Mouse (Mus musculus) Muller cell, postnatal 12 days (primary cell): ENCODE data around the gene Arhgap8.
"Not testable (repeated sequence)": the region's sequence is repeated elsewhere in the genome, so short reads cannot be mapped to it uniquely, and the experiment has no call there.

Experiments
- DNase-seq: peaks from one replicate; pipeline ENCODE4 v3.0.0-alpha.2; 2015; ENCODE audit errors: inconsistent ontology term

Arhgap8 gene

DNA sequence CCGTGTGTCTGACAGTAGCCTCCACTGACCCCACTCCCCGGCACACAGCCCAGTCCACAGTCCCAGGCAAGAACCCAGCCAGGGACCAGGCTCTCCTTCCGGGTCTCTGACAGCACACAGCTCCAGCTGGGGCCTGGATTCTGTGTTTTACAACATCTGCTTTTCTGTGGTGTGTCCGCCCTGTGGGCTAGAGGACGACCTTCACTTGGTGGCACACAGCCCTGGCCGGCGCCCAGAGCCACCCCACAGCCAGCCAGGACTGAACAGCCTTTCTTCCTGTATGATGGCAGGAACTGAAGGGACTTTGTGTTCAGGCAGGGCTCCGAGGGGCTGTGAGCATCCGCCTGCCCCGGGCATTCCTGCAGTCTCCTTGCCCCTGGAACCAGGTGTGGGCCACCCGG lies 22.2 kb upstream of the Arhgap8 start:
- DNase-seq, result peak; percentile 47

DNA sequence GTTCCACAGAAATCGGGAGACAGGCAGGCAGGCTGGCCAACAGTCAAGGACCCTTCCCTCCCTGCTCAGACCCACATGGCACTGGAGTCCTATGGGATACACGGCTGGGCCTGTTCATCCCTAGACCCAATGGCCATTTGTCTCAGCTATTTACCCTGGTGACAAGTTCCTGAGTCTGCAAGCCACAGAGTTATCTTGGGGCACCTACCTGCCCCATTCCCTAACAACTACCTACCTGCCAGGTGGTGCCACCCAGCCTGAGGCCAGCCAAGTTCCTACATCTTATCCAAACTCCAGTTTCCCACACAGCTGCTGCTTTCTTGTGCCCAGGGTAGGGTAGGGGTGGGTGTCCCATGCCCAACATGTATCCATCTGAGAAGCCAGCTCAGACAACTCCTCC lies 21.7 kb upstream of the Arhgap8 start:
- DNase-seq, result no peak

- no peak for DNase-seq
These were observed 19.6 kb upstream of the Arhgap8 start for GRCm38 (mm10) chr15:84700147-84700794.

DNA sequence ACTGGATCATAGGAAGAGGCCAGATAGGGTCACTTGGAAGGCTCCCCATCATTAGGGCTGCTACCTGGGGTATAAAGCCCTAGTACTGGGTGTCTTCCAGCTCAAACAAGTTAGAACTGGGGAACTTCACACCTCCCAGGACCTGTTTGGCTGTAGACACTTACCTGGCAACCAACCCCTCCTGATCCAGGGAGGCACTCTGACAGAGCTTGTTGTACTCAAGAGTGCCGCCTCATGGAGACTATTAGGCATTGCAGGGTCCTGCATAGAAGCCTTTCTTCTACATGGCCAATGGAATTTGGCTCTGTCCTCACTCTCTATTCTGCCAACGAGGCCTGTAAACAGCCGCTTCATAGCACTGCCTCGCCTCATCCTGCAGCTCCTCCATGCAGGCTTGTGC lies 17.9 kb upstream of the Arhgap8 start:
- DNase-seq, result peak; percentile 50

GRCm38 (mm10) chr15:84702391-84703345 lies 17.2 kb upstream of the Arhgap8 start:
- peak; percentile 5 for DNase-seq

GRCm38 (mm10) chr15:84703992-84704391 lies 15.9 kb upstream of the Arhgap8 start:
- no peak for DNase-seq

- no peak for DNase-seq
These were observed 14.4 kb upstream of the Arhgap8 start for GRCm38 (mm10) chr15:84705351-84705901.

- no peak for DNase-seq
These were observed 12.8 kb upstream of the Arhgap8 start for GRCm38 (mm10) chr15:84706983-84707619.

- peak; percentile 38 for DNase-seq
These were observed 7.1 kb upstream of the Arhgap8 start for GRCm38 (mm10) chr15:84712566-84713405.

GRCm38 (mm10) chr15:84714730-84715129 lies 5.1 kb upstream of the Arhgap8 start:
- peak; percentile 86 for DNase-seq

- DNase-seq, result no peak
These were observed 4.7 kb upstream of the Arhgap8 start for GRCm38 (mm10) chr15:84715132-84715531.

- DNase-seq, result peak; percentile 14
These were observed 2.1 kb upstream of the Arhgap8 start for GRCm38 (mm10) chr15:84717570-84718270.

DNA sequence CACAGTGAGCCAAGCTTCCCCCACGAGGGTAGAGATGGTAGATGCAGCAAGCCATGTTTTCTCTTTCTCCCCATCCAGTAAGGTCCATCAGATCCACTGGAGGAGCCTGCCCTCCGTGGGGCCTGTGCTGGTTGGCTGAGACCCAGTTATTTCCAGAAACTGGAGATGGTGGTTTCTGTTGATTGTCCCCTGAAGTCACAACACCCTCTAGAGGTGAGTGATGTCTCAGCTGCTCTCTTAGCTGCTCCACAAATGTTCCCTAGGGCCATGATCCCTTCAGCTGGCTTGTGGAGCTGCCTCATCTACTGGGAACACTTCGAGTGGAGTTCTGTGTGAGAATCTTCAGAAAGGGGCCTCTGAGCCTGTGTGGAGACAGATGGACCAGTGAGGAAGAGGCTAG lies 1.1 kb upstream of the Arhgap8 start:
- no peak for DNase-seq

DNA sequence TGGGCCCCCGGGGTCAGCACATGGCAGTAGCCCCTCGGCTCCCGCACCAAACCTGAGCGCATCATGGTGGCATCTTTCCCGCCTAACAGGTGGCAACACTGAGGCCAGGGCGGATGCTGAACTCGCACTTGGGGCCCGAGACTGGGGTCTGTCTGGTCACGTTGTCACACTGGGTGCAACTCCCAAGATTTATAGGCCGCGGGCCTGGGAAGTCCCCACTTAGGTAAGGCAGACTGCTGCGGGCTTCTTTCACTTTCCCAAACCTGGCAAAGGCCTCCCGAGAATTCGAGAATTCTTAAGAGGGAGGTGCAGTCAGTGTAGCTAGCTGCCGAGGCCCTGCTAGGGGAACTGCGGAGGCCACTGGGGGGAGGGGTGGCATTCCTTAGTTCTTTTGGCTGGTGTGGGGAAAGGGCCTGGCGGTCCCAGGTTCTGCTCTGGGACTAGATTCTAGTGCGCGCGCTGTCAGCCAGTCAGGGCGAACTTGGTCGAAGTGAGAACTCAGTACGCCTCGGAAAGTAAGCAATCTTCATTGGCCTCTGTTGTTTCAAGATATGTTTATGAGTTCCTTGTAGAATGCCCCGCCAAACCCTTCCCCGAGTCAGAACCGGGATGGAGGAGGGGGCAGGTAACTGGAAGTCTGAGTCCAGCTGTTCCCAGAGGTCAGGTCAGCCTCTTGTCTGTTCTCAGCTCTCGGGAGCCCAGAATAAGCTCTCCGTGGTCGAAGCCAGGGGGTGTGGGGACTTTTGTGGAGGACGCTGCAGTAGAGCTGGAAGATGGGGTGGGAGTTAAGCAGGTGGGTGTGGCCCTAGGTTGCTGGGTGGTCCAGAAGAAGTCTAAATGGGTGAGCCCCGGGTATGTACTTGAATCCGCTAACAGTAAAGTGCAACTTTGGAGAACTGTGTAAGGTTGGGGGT lies 696 bp downstream of the Arhgap8 start:
- peak; percentile 69 for DNase-seq

DNA sequence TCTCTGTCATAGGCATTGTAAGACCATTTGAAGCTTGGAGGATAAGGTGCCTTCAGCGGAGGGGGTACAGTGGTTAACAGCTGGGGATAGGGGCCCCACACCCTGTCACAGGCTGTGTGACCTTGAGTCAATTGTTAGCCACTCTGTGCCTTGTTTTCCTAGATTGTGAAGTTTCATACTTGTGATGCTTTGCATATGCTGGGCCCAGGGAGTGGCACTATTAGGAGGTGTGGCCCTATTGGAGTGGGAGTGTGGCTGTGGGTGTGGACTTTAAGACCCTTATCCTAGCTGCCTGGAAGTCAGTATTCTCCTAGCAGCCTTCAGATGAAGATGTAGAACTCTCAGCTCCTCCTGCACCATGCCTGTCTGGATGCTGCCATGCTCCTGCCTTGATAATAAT lies 3.8 kb downstream of the Arhgap8 start:
- not testable (repeated sequence) for DNase-seq

- DNase-seq, result no peak
These were observed 4.3 kb downstream of the Arhgap8 start for GRCm38 (mm10) chr15:84724199-84724598.

- DNase-seq, result no peak
These were observed 9.8 kb downstream of the Arhgap8 start for GRCm38 (mm10) chr15:84729685-84730084.

DNA sequence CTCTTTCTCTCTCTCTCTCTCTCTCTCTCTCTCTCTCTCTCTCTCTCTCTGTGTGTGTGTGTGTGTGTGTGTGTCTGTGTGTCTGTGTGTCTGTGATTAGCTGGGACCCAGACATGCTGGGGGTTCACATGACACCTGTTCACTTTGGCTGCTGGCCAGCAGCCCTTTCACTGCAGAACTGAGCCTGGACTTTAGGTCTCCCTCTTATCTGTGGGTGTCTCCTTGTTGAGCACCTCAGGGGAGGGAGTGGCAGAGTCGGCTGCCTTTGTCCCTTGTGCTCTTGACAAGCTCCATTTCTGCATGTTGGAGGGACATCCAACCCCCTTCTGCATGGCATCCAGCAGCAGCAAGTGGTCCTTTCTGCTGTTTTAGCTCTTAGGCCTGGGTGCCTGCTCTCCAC lies 11.0 kb downstream of the Arhgap8 start:
- no peak for DNase-seq

- no peak for DNase-seq
These were observed 12.0 kb downstream of the Arhgap8 start for GRCm38 (mm10) chr15:84731676-84732424.
